Mouse (Mus musculus) myocyte (in vitro differentiated cells): ENCODE results near the gene Pdlim1.

Experiments used
- E2F4 ChIP-seq: IDR thresholded peaks from one replicate; pipeline ENCODE4 v1.6.1; 2011; ENCODE audit warnings: mild to moderate bottlenecking, control low read depth, moderate library complexity; ENCODE audit not compliant: insufficient read depth
- MYOD1 ChIP-seq, 3 experiments: IDR thresholded peaks; one replicate each; pipeline ENCODE4 v1.6.1; 2011; ENCODE audit warnings: control low read depth in 2 of 3, low read depth in 2 of 3, mild to moderate bottlenecking in 2 of 3, moderate library complexity in 1 of 3; ENCODE audit not compliant: insufficient read length in 2 of 3, control insufficient read depth in 1 of 3
- MYOG ChIP-seq, 3 experiments: IDR thresholded peaks; one replicate each; pipeline ENCODE4 v1.6.1; 2011; ENCODE audit warnings: control low read depth in 2 of 3, low read depth in 2 of 3, mild to moderate bottlenecking in 2 of 3; ENCODE audit not compliant: insufficient read length in 2 of 3, control insufficient read depth in 1 of 3, insufficient read depth in 1 of 3
- POLR2A ChIP-seq: IDR thresholded peaks from one replicate; pipeline ENCODE4 v1.6.1; 2011; ENCODE audit warnings: low read depth, mild to moderate bottlenecking, control low read depth, moderate library complexity; ENCODE audit not compliant: insufficient read length
- POLR2AphosphoS2 ChIP-seq: IDR thresholded peaks from one replicate; pipeline ENCODE4 v1.6.1; 2011; ENCODE audit warnings: low read depth, control low read depth; ENCODE audit not compliant: insufficient read length
- TCF12 ChIP-seq: IDR thresholded peaks from one replicate; pipeline ENCODE4 v1.6.1; 2011; ENCODE audit warnings: mild to moderate bottlenecking, control low read depth; ENCODE audit not compliant: poor library complexity, insufficient read depth, severe bottlenecking
- USF1 ChIP-seq: IDR thresholded peaks from one replicate; pipeline ENCODE4 v1.6.1; 2011; ENCODE audit warnings: low read depth, mild to moderate bottlenecking, control low read depth, moderate library complexity

GRCm38 (mm10) chr19:40267380-40267779 is 4.3 kb downstream of the Pdlim1 start:
- TF ChIP-seq POLR2A (no peak), MYOG (IDR thresholded peaks at IDR 0.05; ENCODE audit: control insufficient read depth in 1 of 3, insufficient read depth in 1 of 3, insufficient read length in 2 of 3, low read depth in 2 of 3) (no peak), MYOD1 (IDR thresholded peaks at IDR 0.05; ENCODE audit: control insufficient read depth in 1 of 3, insufficient read length in 2 of 3, low read depth in 2 of 3) (no peak), TCF12 (no peak), POLR2AphosphoS2 (no peak), E2F4 (no peak), USF1 (no peak)
